Mouse (Mus musculus) embryonic facial prominence, embryonic 14.5 days (tissue): ENCODE measurements around the gene Dtnb. TPM values are rescaled to one million over a fixed set of nuclear protein-coding genes. Genes with fewer than 3 reads are reported as not detected.

Source experiments
- ATAC-seq: fragments of 200-750 bp; cut with Nextera tagmentation; 2 replicates; pipeline ENCODE4 v1.8.0; 2017; ENCODE audit warnings: low read depth, moderate number of reproducible peaks, moderate TSS enrichment
- DNase-seq: peaks from one replicate; pipeline ENCODE4 v3.0.0-alpha.2; 2015; ENCODE audit warnings: low spot score
- H3K27ac ChIP-seq: fragments of 300-500 bp; sonication (generic); replicated peaks from 2 replicates; pipeline ENCODE4 v1.5.1; 2014; ENCODE audit warnings: low read depth, mild to moderate bottlenecking, low read length, moderate library complexity
- H3K27me3 ChIP-seq: fragments of 300-500 bp; sonication (generic); replicated peaks from 2 replicates; pipeline ENCODE4 v1.6.1; 2014; ENCODE audit warnings: low read length; ENCODE audit not compliant: control insufficient read depth, insufficient read depth
- H3K36me3 ChIP-seq: fragments of 300-500 bp; sonication (generic); 2 replicates; pipeline ENCODE4 v1.6.1; 2014; ENCODE audit warnings: low read length, mixed read lengths; ENCODE audit not compliant: control insufficient read depth, insufficient read depth
- H3K4me1 ChIP-seq: fragments of 300-500 bp; sonication (generic); 2 replicates; pipeline ENCODE4 v1.6.1; 2014; ENCODE audit warnings: antibody characterized with exemption, low read length; ENCODE audit not compliant: control insufficient read depth, insufficient read depth
- H3K4me2 ChIP-seq: fragments of 300-500 bp; sonication (generic); 2 replicates; pipeline ENCODE4 v1.6.1; 2014; ENCODE audit warnings: low read depth, mild to moderate bottlenecking, low read length, moderate library complexity, mixed read lengths
- H3K4me3 ChIP-seq: fragments of 300-500 bp; sonication (generic); 2 replicates; pipeline ENCODE4 v1.5.1; 2014; ENCODE audit warnings: low read depth, mild to moderate bottlenecking, low read length
- H3K9ac ChIP-seq: fragments of 300-500 bp; sonication (generic); 2 replicates; pipeline ENCODE4 v1.6.1; 2014; ENCODE audit warnings: low read depth, mild to moderate bottlenecking, low read length, moderate library complexity, mixed read lengths
- H3K9me3 ChIP-seq: fragments of 300-500 bp; sonication (generic); 2 replicates; pipeline ENCODE4 v1.6.1; 2016; ENCODE audit warnings: low read length; ENCODE audit not compliant: control insufficient read depth
- WGBS: fragments of 180-500 bp; shearing (Covaris S2); extraction: QIAGEN DNeasy Blood & Tissue Kit; methylation state at CpG from one replicate; pipeline ENCODE4 v1.1.7; 2014; 5-methylcytosine and 5-hydroxymethylcytosine counted together
- polyA plus RNA-seq: library from polyadenylated mRNA; unstranded; fragments of >200 nt; fragmentation: Nextera tagmentation; extraction: Ambion mirVana; gene quantifications from 2 replicates; pipeline ENCODE4 v1.2.1, GENCODE M21; 2014

Gene Dtnb
- polyA plus RNA-seq, 1 experiment from 2014 or later, result 27.4 TPM

DNA sequence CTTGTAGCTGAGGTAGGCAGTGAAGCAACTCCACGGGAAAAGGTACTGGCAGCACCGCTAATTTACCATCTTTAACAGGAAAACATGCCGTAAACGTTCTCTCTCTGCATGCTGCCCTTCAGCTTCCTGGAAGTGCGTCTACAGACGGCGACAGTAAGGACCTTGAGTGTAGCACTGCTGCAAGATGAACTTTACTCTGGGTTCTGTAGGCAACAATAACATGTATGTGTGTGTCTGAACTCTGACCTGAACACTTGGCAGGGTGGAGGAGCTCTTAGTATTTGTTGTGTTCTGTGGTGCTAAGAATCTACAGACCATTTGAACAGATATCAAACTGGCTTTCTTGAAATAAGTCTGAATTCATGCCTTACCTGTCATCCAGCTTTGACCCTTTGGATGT lies 130.7 kb downstream of the Dtnb start:
- Histone ChIP-seq H3K4me1 (no peaks in the 10 kb centered on the region), H3K9ac (no peak overlapping the region), H3K4me3 (no peak overlapping the region), H3K4me2 (no peak overlapping the region), H3K27ac (no peak overlapping the region), H3K36me3 (no peaks in the 10 kb centered on the region), H3K27me3 (no peaks in the 10 kb centered on the region), H3K9me3 (no peaks in the 10 kb centered on the region)
- WGBS, result 91% methylated on average over 7 of the region's 7 CpGs
- ATAC-seq (no peak), DNase-seq (no peak)

DNA sequence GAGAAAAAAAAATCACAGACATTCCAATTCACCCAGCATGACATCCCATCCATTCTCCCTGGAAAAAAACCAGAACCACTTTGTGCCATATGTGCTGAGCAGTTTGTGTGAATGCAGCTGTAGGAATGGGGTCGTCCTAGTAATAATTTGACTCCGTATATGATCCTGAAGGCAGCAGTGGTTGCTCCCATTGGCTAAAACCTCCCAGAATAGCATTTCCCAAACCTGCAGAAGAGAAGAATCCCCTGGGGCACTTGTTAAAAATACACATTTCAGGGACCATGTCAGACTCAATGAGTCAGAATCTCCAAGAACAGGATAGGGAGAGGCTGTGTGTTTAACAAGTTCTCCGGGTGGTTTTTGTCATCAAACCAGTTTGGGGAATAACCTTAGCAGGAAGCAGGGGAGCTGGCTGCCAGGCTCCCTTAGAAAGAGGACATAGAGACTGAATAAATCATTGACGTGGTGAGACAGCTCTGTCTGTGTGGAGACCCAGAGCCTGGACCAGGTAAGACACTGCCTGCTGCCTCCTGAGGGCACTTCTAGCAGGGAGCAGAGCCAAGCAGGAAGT lies 147.1 kb downstream of the Dtnb start:
- no peak overlapping the region for H3K9ac ChIP-seq
- peak; percentile 84 for DNase-seq
- H3K4me2 ChIP-seq, result no peak overlapping the region
- ATAC-seq, result peak; percentile 80
- no peaks in the 10 kb centered on the region for H3K9me3 ChIP-seq
- peaks cover 19% of the 10 kb centered on the region for H3K4me1 ChIP-seq
- no peaks in the 10 kb centered on the region for H3K27me3 ChIP-seq
- 0 out of 2 replicates have a peak, but pooled peaks cover 5% of the 10 kb centered on the region for H3K36me3 ChIP-seq
- peak overlapping the region; percentile 63 for H3K27ac ChIP-seq
- no peak overlapping the region for H3K4me3 ChIP-seq
- WGBS, result 22% methylated on average over 4 of the region's 4 CpGs

DNA sequence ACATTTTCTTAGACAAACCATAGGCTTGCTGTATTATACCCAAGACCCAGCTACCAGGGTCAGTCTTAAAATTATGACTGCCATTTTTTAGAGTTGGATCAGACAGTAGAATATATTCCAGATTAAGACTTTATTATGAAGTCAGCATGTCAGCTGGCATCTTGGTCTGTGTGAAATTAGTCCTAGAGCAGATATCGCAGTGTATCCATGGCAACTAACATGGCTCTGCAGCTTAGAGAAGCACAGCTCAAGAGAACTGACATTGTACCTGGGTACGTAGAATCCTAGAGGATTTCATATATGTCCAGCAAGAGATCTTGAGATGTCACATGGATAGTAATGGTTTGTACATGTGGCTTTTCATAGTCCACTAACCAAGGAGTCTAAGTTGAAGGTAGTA lies 148.3 kb downstream of the Dtnb start:
- 81% methylated on average over 2 of the region's 2 CpGs for WGBS
- Histone ChIP-seq H3K4me3 (no peak overlapping the region), H3K9ac (no peak overlapping the region), H3K27ac (no peak overlapping the region), H3K9me3 (no peaks in the 10 kb centered on the region), H3K4me1 (peaks cover 28% of the 10 kb centered on the region), H3K36me3 (0 out of 2 replicates have a peak, but pooled peaks cover 5% of the 10 kb centered on the region), H3K4me2 (no peak overlapping the region), H3K27me3 (no peaks in the 10 kb centered on the region)
- DNase-seq (no peak), ATAC-seq (no peak)

DNA sequence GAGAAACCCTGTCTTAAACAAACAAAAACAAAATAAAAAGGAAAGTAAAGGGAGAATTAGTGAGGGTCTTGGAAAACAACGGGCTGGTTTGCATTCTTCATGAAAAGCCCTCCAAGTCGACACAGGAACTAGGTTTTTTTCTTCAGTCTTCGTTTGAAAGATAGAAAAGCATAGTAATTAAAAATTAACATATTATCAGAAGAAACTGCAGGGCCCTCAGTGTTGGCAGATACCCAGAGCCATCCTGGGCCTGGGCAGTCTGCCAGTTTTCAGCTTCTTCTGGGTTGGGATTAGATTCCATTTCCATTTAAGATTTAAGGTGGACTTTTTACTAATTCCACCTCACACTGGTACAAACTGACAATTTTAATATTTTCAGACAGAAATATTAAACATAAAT lies 151.6 kb downstream of the Dtnb start:
- H3K36me3 ChIP-seq, result 0 out of 2 replicates have a peak, but pooled peaks cover 5% of the 10 kb centered on the region
- no peaks in the 10 kb centered on the region for H3K27me3 ChIP-seq
- H3K9ac ChIP-seq, result no peak overlapping the region
- no peak overlapping the region for H3K4me2 ChIP-seq
- H3K27ac ChIP-seq, result 0 out of 2 replicates have a peak overlapping the region, but pooled peaks have one; percentile 55
- ATAC-seq (no peak), DNase-seq (peak; percentile 36)
- H3K9me3 ChIP-seq, result no peaks in the 10 kb centered on the region
- 44% methylated on average over 3 of the region's 3 CpGs for WGBS
- H3K4me1 ChIP-seq, result peaks cover 22% of the 10 kb centered on the region
- no peak overlapping the region for H3K4me3 ChIP-seq

DNA sequence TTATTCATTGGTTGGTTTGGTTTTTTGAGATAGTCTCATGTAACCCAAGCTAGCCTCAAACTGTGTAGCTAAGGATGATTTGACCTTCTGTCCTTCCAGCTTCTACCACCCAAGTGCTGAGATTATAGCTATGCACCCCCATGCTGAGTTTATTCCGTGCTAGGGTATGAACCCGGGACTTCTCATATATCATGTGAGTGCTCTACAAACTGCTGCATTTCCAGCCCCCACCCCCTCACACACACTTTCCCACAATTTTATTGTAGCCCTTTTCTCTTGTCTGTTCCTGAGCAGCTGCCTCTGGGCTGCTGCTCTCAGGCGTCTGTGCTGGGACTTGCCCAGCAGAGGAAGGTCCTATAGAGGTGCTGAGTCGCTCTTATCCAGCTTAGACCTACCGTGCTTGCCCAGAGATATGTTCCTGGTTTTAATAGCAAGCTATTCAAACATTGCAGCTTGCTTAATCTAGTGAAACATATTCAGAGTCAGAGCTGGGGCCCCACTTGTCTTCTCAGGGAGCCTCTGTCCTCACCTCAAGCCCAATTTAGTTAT lies 152.7 kb downstream of the Dtnb start:
- Histone ChIP-seq H3K9me3 (no peaks in the 10 kb centered on the region), H3K27ac (no peak overlapping the region; the same call in 1 of the 2 replicates), H3K36me3 (0 out of 2 replicates have a peak, but pooled peaks cover 5% of the 10 kb centered on the region), H3K4me1 (peaks cover 15% of the 10 kb centered on the region), H3K27me3 (no peaks in the 10 kb centered on the region), H3K9ac (no peak overlapping the region), H3K4me3 (no peak overlapping the region), H3K4me2 (no peak overlapping the region)
- 35% methylated on average over 5 of the region's 5 CpGs for WGBS
- peak; percentile 81 for ATAC-seq
- peak; percentile 57 for DNase-seq

DNA sequence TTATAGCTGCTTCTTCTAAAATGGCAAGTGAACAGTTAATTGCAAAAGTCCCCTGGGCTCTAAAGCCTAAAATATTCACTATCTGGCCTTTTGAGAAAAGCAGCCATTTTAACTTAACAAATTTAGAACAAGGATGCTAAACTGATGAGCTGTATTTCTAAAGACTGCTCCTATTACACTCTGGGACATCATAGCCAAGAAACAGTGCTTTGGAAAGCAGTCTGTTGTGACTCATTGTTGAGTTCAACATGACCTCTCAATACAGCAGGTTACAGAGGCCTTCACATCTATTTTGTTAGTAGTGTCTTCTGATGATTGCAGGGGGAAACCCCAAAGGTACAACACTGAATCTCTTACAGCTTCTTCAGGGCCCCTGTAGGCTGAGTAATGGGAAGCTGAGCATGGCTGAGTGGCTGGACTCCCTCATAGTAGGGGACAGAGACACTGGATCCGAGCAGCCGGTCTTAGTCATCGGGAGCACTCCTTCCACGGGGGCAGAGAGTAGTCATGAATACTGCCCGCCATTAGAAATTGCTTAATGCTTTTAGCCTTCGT lies 157.4 kb downstream of the Dtnb start:
- H3K4me1 ChIP-seq, result peaks cover 9% of the 10 kb centered on the region
- no peaks in the 10 kb centered on the region for H3K9me3 ChIP-seq
- no peak overlapping the region for H3K4me3 ChIP-seq
- no peak overlapping the region for H3K9ac ChIP-seq
- H3K4me2 ChIP-seq, result no peak overlapping the region
- no peak for ATAC-seq
- no peak overlapping the region for H3K27ac ChIP-seq
- H3K36me3 ChIP-seq, result no peaks in the 10 kb centered on the region
- 85% methylated on average over 6 of the region's 6 CpGs for WGBS
- H3K27me3 ChIP-seq, result no peaks in the 10 kb centered on the region
- DNase-seq, result no peak

DNA sequence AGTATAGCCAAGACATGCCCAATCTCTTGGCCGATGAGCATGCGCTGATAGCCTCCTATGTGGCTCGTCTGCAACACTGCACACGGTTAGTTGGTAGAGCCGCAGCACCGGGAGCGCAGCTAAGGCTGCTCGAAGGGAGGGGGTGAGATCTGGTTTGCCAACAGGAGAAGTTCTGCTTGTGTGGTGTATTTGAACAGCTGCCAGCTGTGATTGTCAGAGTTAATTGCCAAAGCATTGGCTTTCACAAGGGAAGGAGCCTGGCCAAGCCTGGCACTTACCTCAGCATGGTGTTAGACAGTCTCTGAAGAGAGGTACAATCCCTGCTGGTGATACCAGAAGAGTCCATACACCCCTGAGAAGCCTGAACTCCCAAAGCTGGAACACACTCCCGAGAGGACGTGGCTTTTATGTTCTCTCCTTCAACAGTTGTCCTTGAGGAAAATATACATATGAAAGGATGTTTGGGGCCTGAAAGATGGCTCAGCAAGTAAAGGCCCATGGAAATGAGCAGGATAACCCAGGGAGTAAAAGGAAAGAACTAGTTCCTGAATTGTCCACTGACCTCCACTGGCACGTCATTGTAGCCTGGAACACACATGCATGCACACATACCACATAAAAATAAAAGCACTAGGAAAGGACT lies 160.6 kb downstream of the Dtnb start:
- no peaks in the 10 kb centered on the region for H3K4me1 ChIP-seq
- H3K9me3 ChIP-seq, result no peaks in the 10 kb centered on the region
- 79% methylated on average over 11 of the region's 11 CpGs for WGBS
- no peaks in the 10 kb centered on the region for H3K27me3 ChIP-seq
- no peak overlapping the region for H3K27ac ChIP-seq
- H3K4me2 ChIP-seq, result no peak overlapping the region
- DNase-seq (peak; percentile 30), ATAC-seq (peak; percentile 57; the same call in 1 of the 2 replicates)
- no peaks in the 10 kb centered on the region for H3K36me3 ChIP-seq
- H3K4me3 ChIP-seq, result no peak overlapping the region
- H3K9ac ChIP-seq, result no peak overlapping the region

DNA sequence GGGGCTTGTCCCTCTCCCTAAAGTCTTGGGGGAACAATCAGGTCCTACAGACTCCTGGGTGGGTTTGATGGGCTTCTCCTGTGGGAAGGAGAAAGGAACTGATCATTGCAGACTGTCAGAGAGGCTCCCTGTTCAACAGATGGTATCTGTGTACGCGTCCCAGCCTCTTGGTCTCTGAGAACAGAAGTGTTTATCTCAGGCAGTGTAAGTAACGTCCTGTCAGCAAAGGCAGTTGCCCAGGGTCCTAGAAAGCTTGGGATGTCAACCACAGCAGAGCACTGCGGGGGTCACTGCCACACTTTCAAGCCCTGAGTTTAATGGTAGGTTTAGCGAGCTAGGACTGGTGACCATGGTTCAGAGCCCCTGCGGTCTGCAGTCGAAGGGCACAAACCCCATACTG lies 161.1 kb downstream of the Dtnb start:
- Histone ChIP-seq H3K36me3 (no peaks in the 10 kb centered on the region), H3K4me3 (no peak overlapping the region), H3K27me3 (no peaks in the 10 kb centered on the region), H3K9me3 (no peaks in the 10 kb centered on the region), H3K9ac (no peak overlapping the region), H3K27ac (no peak overlapping the region), H3K4me2 (no peak overlapping the region), H3K4me1 (no peaks in the 10 kb centered on the region)
- 65% methylated on average over 7 of the region's 7 CpGs for WGBS
- DNase-seq (no peak), ATAC-seq (no peak)
